ENCODE assay signal across 15 mouse cellular contexts in genomic region chr16:97014343-97014742, GRCm38 (mm10).
DNase-seq lines count a peak whose midpoint lies in the region; TF ChIP-seq lines count a peak whose summit lies in the region.
"Had no signal": no experiment of that assay in that cellular context is flagged by ENCODE, and none has a peak within 500 bp of the region (broad histone marks: within the 10 kb centered on the region; RNA-seq: fewer than 3 reads in every experiment).

No protein-coding gene starts in this region.

- peak; percentile 28 for TF ChIP-seq RAD21 in CH12.LX (IDR thresholded peaks at IDR 0.05; ENCODE audit: low read depth, low read length)

- H3K4me2 ChIP-seq in CH12.LX (ENCODE audit: insufficient read depth, low read depth, poor library complexity, severe bottlenecking) = no peak overlapping the region
- H3K4me2 ChIP-seq: hindbrain, embryonic 15.5 days; limb, embryonic 12.5 days; lung, embryonic 15.5 days; neural tube, embryonic 13.5 days had no signal

- H3K4me1 ChIP-seq in CH12.LX (ENCODE audit: control insufficient read depth in 1 of 2, insufficient read depth in 2 of 2) = peaks cover 3 to 14% of the 10 kb centered on the region in 2 experiments; a peak in 3 of 4 replicates
- H3K4me1 ChIP-seq: lung, embryonic 15.5 days had no signal

- TF ChIP-seq EP300 in CH12.LX (IDR thresholded peaks at IDR 0.05; ENCODE audit: low read length) = no peak

- no peaks in the 10 kb centered on the region for H3K27me3 ChIP-seq in CH12.LX (replicated peaks)
- H3K27me3 ChIP-seq: hindbrain, embryonic 15.5 days; limb, embryonic 12.5 days; lung, embryonic 15.5 days; neural tube, embryonic 13.5 days had no signal

- H3K36me3 ChIP-seq in CH12.LX (replicated peaks in 1 of 2; ENCODE audit: control insufficient read depth in 1 of 2, insufficient read depth in 1 of 2, low read length in 1 of 2) = no peaks in the 10 kb centered on the region
- H3K36me3 ChIP-seq: hindbrain, embryonic 15.5 days; limb, embryonic 12.5 days; lung, embryonic 15.5 days; neural tube, embryonic 13.5 days had no signal

- dilution Hi-C loops in CH12.LX (cut with MboI; ENCODE audit: extremely low pct_ligation_motif_present, extremely low pct_unique_long_range_greater_than_20kb, low sequenced_read_pairs) = no loop called here

- no peak for TF ChIP-seq POLR2A in CH12.LX (IDR thresholded peaks at IDR 0.05; ENCODE audit: low read depth, low read length)

- no peaks in the 10 kb centered on the region for H3K9me3 ChIP-seq in CH12.LX (replicated peaks; ENCODE audit: low read length)
- H3K9me3 ChIP-seq: hindbrain, embryonic 15.5 days; limb, embryonic 12.5 days; lung, embryonic 15.5 days; neural tube, embryonic 13.5 days had no signal

- peak; percentile 39 for TF ChIP-seq CTCF in left cerebral cortex, adult 2 months (IDR thresholded peaks at IDR 0.05)
- TF ChIP-seq CTCF in CH12.LX (conservative IDR thresholded peaks at IDR 0.05 in 1 of 2, IDR thresholded peaks at IDR 0.05 in 1 of 2; ENCODE audit: low read depth in 2 of 2, low read length in 2 of 2) = peak; percentile 6 to 58; a peak in 2 of 4 replicates

- no peak overlapping the region for H3K9ac ChIP-seq in CH12.LX (ENCODE audit: insufficient read depth, low read depth)
- H3K9ac ChIP-seq: hindbrain, embryonic 15.5 days; limb, embryonic 12.5 days; lung, embryonic 15.5 days; neural tube, embryonic 13.5 days had no signal

- DNase-seq in heart, adult 11 months = peak; percentile 65
- DNase-seq in heart, postnatal 4 days = no peak
- no peak for DNase-seq in left cerebral cortex, adult 2 months (ENCODE audit: extremely low spot score in 1 of 2, low spot score in 2 of 2)
- no peak for DNase-seq in left cerebral cortex, postnatal 25 days (ENCODE audit: low spot score in 2 of 2)
- DNase-seq in CH12.LX (ENCODE audit: extremely low read depth) = peak; percentile 24
- peak; percentile 17 for DNase-seq in R1 (ENCODE audit: low read depth, low spot score)
- no peak for DNase-seq in heart, postnatal 14 days
- DNase-seq in gastrocnemius, adult 18-20 months (ENCODE audit: low spot score) = no peak
- DNase-seq: cerebellum, adult 11-12 months; embryo, embryonic 11 days; thymus, adult 2 months had no signal

- in situ Hi-C loops in CH12.LX (cut with MboI; ENCODE audit: low pct_ligation_motif_present, low pct_unique_long_range_greater_than_20kb, low sequenced_read_pairs) = no loop called here

- H3K79me2 ChIP-seq in CH12.LX (replicated peaks; ENCODE audit: control insufficient read depth, extremely low read depth, insufficient read depth, poor library complexity, severe bottlenecking) = no peaks in the 10 kb centered on the region

- intact Hi-C loops in left cerebral cortex, adult 2 months (cut with DNase I) = no loop called here
- intact Hi-C loops in left cerebral cortex, postnatal 25 days (cut with DNase I) = no loop called here
- intact Hi-C loops in heart, postnatal 14 days (cut with DNase I) = loop anchor here (10.0 kb wide), 1 partner anchor 120 kb away; no protein-coding TSS in a partner anchor

- H3K4me3 ChIP-seq in left cerebral cortex, adult 2 months = no peak overlapping the region
- no peak overlapping the region for H3K4me3 ChIP-seq in CH12.LX (replicated peaks in 1 of 3; ENCODE audit: low read depth in 2 of 3, low read length in 2 of 3, poor library complexity in 1 of 3)
- H3K4me3 ChIP-seq: hindbrain, embryonic 15.5 days; limb, embryonic 12.5 days; lung, embryonic 15.5 days; neural tube, embryonic 13.5 days had no signal

- no peak overlapping the region for H3K27ac ChIP-seq in left cerebral cortex, adult 2 months
- no peak overlapping the region for H3K27ac ChIP-seq in CH12.LX (ENCODE audit: insufficient read depth, low read depth)
- H3K27ac ChIP-seq: hindbrain, embryonic 15.5 days; limb, embryonic 12.5 days; lung, embryonic 15.5 days; neural tube, embryonic 13.5 days had no signal

TF ChIP-seq in CH12.LX, 34 proteins besides CTCF, POLR2A, EP300 and RAD21:
- TF ChIP-seq SMC3 (IDR thresholded peaks at IDR 0.05; ENCODE audit: low read depth, low read length) (peak; percentile 41), MEF2A (IDR thresholded peaks at IDR 0.05; ENCODE audit: borderline replicate concordance, low read depth, low read length) (no peak)

Comparison
In these comparisons a context has a peak if more than half of its experiments do, and no peak if none do; other contexts are left out.
1. DNase-seq: peak in heart, adult 11 months (single experiment), CH12.LX (single experiment) and R1 (single experiment); none in heart, postnatal 4 days (single experiment), left cerebral cortex, adult 2 months (0 of 2), left cerebral cortex, postnatal 25 days (0 of 2), heart, postnatal 14 days (0 of 2) and gastrocnemius, adult 18-20 months (single experiment).